Mouse (Mus musculus) thymus, adult 2 months (tissue): ENCODE data around the gene Tenm2.

Source experiments
- CTCF ChIP-seq: fragments of 200-500 bp; IDR thresholded peaks from 2 replicates; pipeline ENCODE4 v1.5.1; 2012; ENCODE audit warnings: mild to moderate bottlenecking, control low read depth, low read length, moderate library complexity, borderline replicate concordance; ENCODE audit not compliant: control insufficient read depth, poor library complexity, insufficient read depth; ENCODE audit errors: extremely low read depth
- POLR2A ChIP-seq: fragments of 200-500 bp; IDR thresholded peaks from 2 replicates; pipeline ENCODE4 v1.6.1; 2012; ENCODE audit warnings: mild to moderate bottlenecking, low read length, control low read depth, moderate library complexity; ENCODE audit not compliant: control insufficient read depth, poor library complexity, insufficient read depth; ENCODE audit errors: extremely low read depth

DNA sequence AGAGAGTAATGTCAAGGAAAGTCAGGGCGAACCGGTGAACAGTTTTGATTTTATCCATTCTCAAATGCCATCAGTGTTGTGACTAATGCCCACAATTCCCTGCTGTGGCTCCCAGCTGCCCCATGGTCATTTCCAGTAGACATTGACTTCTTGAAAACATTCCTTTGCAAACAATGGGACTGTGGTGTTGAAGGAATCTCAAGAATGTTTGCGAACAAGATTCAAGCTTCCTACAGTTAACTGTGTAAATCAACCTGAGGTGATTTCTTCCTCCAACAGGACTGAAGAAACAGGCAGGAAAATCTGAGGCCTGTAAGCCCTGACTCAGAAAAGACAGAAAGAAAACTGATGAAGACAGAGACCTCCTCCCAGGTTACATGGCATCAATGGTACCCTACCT, 196.5 kb downstream of the Tenm2 start:
- no peak for TF ChIP-seq CTCF
- no peak for TF ChIP-seq POLR2A
